Comparison of ENCODE assay signal across 8 mouse cellular contexts in the genomic region with DNA sequence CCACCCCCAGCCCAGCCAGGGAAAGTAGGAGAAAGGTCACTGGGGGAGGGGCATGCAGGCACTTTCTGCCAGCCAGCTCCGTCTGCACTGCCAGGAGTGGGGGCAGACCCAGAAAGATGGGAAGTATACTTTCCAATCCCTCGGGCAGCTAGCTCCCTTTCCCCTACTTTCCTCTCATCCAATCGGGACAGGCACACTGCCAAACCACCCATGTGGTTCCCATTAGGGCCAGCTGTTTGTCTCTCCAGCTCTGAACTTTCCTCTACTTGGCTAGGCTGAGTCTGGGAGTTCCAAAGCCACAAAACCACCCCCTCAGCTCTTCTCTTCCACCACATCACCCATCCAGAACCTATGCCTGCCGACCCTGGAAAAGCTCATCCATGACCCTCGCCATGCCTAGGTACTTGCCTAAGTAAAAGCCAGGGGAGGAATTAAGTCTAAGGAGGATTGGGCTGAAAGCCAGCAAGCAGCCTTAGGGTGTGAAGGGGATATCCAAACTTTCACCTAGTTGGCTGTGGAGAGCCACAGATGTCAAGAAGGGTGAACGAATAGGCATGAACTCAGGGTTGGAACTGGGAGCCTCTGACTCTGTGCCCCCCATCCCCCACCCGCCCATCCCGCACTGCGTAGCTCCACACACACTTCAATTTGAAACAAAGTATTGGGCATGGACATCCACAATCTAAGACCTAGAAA. TPM values are rescaled to one million over a fixed set of nuclear protein-coding genes. Genes with fewer than 3 reads are reported as not detected.
A peak's percentile ranks its signal among the peaks of the same experiment; 100 is the strongest.
DNase-seq lines count a peak whose midpoint lies in the region; ATAC-seq and TF ChIP-seq lines count a peak whose summit lies in the region.

No protein-coding gene starts in this region.

- no peak for TF ChIP-seq POLR2A in bone marrow macrophage, adult 2 months (IDR thresholded peaks at IDR 0.05; ENCODE audit: borderline replicate concordance, low read depth, low read length)

- peak; percentile 92 for ATAC-seq in embryonic facial prominence, embryonic 12.5 days (ENCODE audit: insufficient number of reproducible peaks, insufficient read depth, low FRiP score, low TSS enrichment)
- ATAC-seq in midbrain, embryonic 14.5 days (ENCODE audit: low FRiP score, low TSS enrichment): no peak
- ATAC-seq in stomach, embryonic 16.5 days (ENCODE audit: insufficient read depth, low FRiP score): peak; percentile 84
- ATAC-seq in megakaryocyte progenitor cell, adult 5-6 weeks (replicated peaks; ENCODE audit: poor library complexity): no peak

- DNase-seq in heart, adult 18-20 months: peak; percentile 99
- DNase-seq in kidney, adult 18-20 months: peak; percentile 98
- DNase-seq in left cerebral cortex, postnatal 25 days (ENCODE audit: low spot score in 2 of 2): peak; percentile 72 to 83
- DNase-seq in midbrain, embryonic 14.5 days: peak; percentile 64

- peaks cover 35% of the 10 kb centered on the region for H3K4me1 ChIP-seq in bone marrow macrophage, adult 2 months (ENCODE audit: control insufficient read depth, insufficient read depth, low read length)
- peaks cover 52% of the 10 kb centered on the region for H3K4me1 ChIP-seq in embryonic facial prominence, embryonic 12.5 days
- peaks cover 4% of the 10 kb centered on the region; the same call in 1 of the 2 replicates for H3K4me1 ChIP-seq in midbrain, embryonic 14.5 days (ENCODE audit: control insufficient read depth, insufficient read depth, low read length)
- H3K4me1 ChIP-seq in stomach, embryonic 16.5 days (ENCODE audit: control insufficient read depth, insufficient read depth, low read length): peaks cover 49% of the 10 kb centered on the region

- H3K4me2 ChIP-seq in embryonic facial prominence, embryonic 12.5 days (replicated peaks): peak overlapping the region; percentile 77
- peak overlapping the region; percentile 15; the same call in 1 of the 2 replicates for H3K4me2 ChIP-seq in midbrain, embryonic 14.5 days (ENCODE audit: low read length)
- H3K4me2 ChIP-seq in stomach, embryonic 16.5 days (ENCODE audit: low read depth, low read length): peak overlapping the region; percentile 92

- H3K27me3 ChIP-seq in embryonic facial prominence, embryonic 12.5 days: no peaks in the 10 kb centered on the region
- no peaks in the 10 kb centered on the region for H3K27me3 ChIP-seq in midbrain, embryonic 14.5 days (ENCODE audit: control insufficient read depth, insufficient read depth, low read length)
- H3K27me3 ChIP-seq in stomach, embryonic 16.5 days (ENCODE audit: control insufficient read depth, insufficient read depth, low read length): no peaks in the 10 kb centered on the region

- H3K9ac ChIP-seq in embryonic facial prominence, embryonic 12.5 days: no peak overlapping the region
- H3K9ac ChIP-seq in midbrain, embryonic 14.5 days (replicated peaks; ENCODE audit: low read length): no peak overlapping the region
- H3K9ac ChIP-seq in stomach, embryonic 16.5 days (ENCODE audit: low read length): peak overlapping the region; percentile 4; the same call in 1 of the 2 replicates

- no peak; the same call in 1 of the 2 replicates for TF ChIP-seq CTCF in bone marrow macrophage, adult 2 months (IDR thresholded peaks at IDR 0.05; ENCODE audit: low read depth, low read length)

- peak overlapping the region; percentile 24 for H3K4me3 ChIP-seq in bone marrow macrophage, adult 2 months (ENCODE audit: insufficient read depth, low read length)
- peak overlapping the region; percentile 51 for H3K4me3 ChIP-seq in embryonic facial prominence, embryonic 12.5 days
- H3K4me3 ChIP-seq in midbrain, embryonic 14.5 days (replicated peaks; ENCODE audit: low read depth, low read length): no peak overlapping the region
- H3K4me3 ChIP-seq in stomach, embryonic 16.5 days (replicated peaks; ENCODE audit: low read length): peak overlapping the region; percentile 57

- intact Hi-C loops in left cerebral cortex, postnatal 25 days (cut with DNase I): loop anchor here (2.0 kb wide), 1 partner anchor 19 kb away; the partner anchor contains the start of gene Rab11b

- peak overlapping the region; percentile 29 for H3K27ac ChIP-seq in bone marrow macrophage, adult 2 months (ENCODE audit: insufficient read depth, low read depth, low read length)
- H3K27ac ChIP-seq in embryonic facial prominence, embryonic 12.5 days: peak overlapping the region; percentile 94
- H3K27ac ChIP-seq in midbrain, embryonic 14.5 days (replicated peaks; ENCODE audit: low read depth, low read length): no peak overlapping the region; the same call in 1 of the 2 replicates
- peak overlapping the region; percentile 89 for H3K27ac ChIP-seq in stomach, embryonic 16.5 days (ENCODE audit: low read length)

- H3K36me3 ChIP-seq in embryonic facial prominence, embryonic 12.5 days: peaks cover 37% of the 10 kb centered on the region
- no peaks in the 10 kb centered on the region for H3K36me3 ChIP-seq in midbrain, embryonic 14.5 days (ENCODE audit: control insufficient read depth, insufficient read depth, low read length)
- H3K36me3 ChIP-seq in stomach, embryonic 16.5 days (ENCODE audit: control insufficient read depth, insufficient read depth, low read length): no peaks in the 10 kb centered on the region

- H3K9me3 ChIP-seq in embryonic facial prominence, embryonic 12.5 days: no peaks in the 10 kb centered on the region
- no peaks in the 10 kb centered on the region for H3K9me3 ChIP-seq in midbrain, embryonic 14.5 days (ENCODE audit: control insufficient read depth, low read length)
- no peaks in the 10 kb centered on the region for H3K9me3 ChIP-seq in stomach, embryonic 16.5 days (replicated peaks; ENCODE audit: control insufficient read depth, low read length)

- WGBS in embryonic facial prominence, embryonic 12.5 days: 29% methylated on average over 9 of the region's 9 CpGs
- 76% methylated on average over 9 of the region's 9 CpGs for WGBS in midbrain, embryonic 14.5 days
- WGBS in stomach, embryonic 16.5 days: 20% methylated on average over 9 of the region's 9 CpGs

RNA-seq across cellular contexts. Expression of gene Angptl4, which starts 2.2 kb away (rescaled TPM):
- polyA plus RNA-seq in bone marrow macrophage, adult 2 months (2012; ENCODE audit: insufficient read depth, insufficient read length, missing spikeins): 8.4 and 11.0 TPM in 2 replicates
- polyA plus RNA-seq in embryonic facial prominence, embryonic 12.5 days (2016; fragmentation: Nextera tagmentation; extraction: Ambion mirVana): 44.2 and 45.6 TPM in 2 replicates
- total RNA-seq in heart, adult 18-20 months (2021): 10 to 100 TPM in 1 of 2 experiments, 1 to 10 TPM in 1; 5.5 to 12.2 TPM
- 1 to 10 TPM; 3.9 to 4.1 TPM for total RNA-seq in left cerebral cortex, postnatal 25 days (2021)
- 8.0 and 18.4 TPM in 2 replicates for polyA plus RNA-seq in midbrain, embryonic 14.5 days (2014; fragmentation: Nextera tagmentation; extraction: Ambion mirVana)
- polyA plus RNA-seq in stomach, embryonic 16.5 days (2015; fragmentation: Nextera tagmentation; extraction: Ambion mirVana): 25.8 and 30.7 TPM in 2 replicates
- total RNA-seq in megakaryocyte progenitor cell, adult 5-6 weeks (2015): 7.3 and 9.2 TPM in 2 replicates
- total RNA-seq in megakaryocyte progenitor cell, adult 5-6 weeks (2017): 8.4 and 9.7 TPM in 2 replicates

RNA-seq across cellular contexts. Expression of gene Rab11b, which starts 19.1 kb away (rescaled TPM):
- 128 TPM in 2 replicates for polyA plus RNA-seq in bone marrow macrophage, adult 2 months (2012; ENCODE audit: insufficient read depth, insufficient read length, missing spikeins)
- 367 and 378 TPM in 2 replicates for polyA plus RNA-seq in embryonic facial prominence, embryonic 12.5 days (2016; fragmentation: Nextera tagmentation; extraction: Ambion mirVana)
- 100 to 1,000 TPM; 202 to 251 TPM for total RNA-seq in heart, adult 18-20 months (2021)
- total RNA-seq in left cerebral cortex, postnatal 25 days (2021): 100 to 1,000 TPM; 328 to 343 TPM
- 417 and 541 TPM in 2 replicates for polyA plus RNA-seq in midbrain, embryonic 14.5 days (2014; fragmentation: Nextera tagmentation; extraction: Ambion mirVana)
- polyA plus RNA-seq in stomach, embryonic 16.5 days (2015; fragmentation: Nextera tagmentation; extraction: Ambion mirVana): 212 and 237 TPM in 2 replicates
- 75.7 and 89.0 TPM in 2 replicates for total RNA-seq in megakaryocyte progenitor cell, adult 5-6 weeks (2015)
- 24.4 and 30.6 TPM in 2 replicates for total RNA-seq in megakaryocyte progenitor cell, adult 5-6 weeks (2017)

RNA-seq across cellular contexts. Expression of gene Kank3, which starts 30.9 kb away (rescaled TPM):
- polyA plus RNA-seq in bone marrow macrophage, adult 2 months (2012; ENCODE audit: insufficient read depth, insufficient read length, missing spikeins): 27.5 and 33.3 TPM in 2 replicates
- polyA plus RNA-seq in embryonic facial prominence, embryonic 12.5 days (2016; fragmentation: Nextera tagmentation; extraction: Ambion mirVana): 32.4 and 35.4 TPM in 2 replicates
- total RNA-seq in heart, adult 18-20 months (2021): 10 to 100 TPM; 49.0 to 64.9 TPM
- total RNA-seq in left cerebral cortex, postnatal 25 days (2021): 10 to 100 TPM; 37.0 to 39.7 TPM
- 39.5 and 45.8 TPM in 2 replicates for polyA plus RNA-seq in midbrain, embryonic 14.5 days (2014; fragmentation: Nextera tagmentation; extraction: Ambion mirVana)
- 24.8 and 29.0 TPM in 2 replicates for polyA plus RNA-seq in stomach, embryonic 16.5 days (2015; fragmentation: Nextera tagmentation; extraction: Ambion mirVana)
- 9.6 and 12.7 TPM in 2 replicates for total RNA-seq in megakaryocyte progenitor cell, adult 5-6 weeks (2015)
- total RNA-seq in megakaryocyte progenitor cell, adult 5-6 weeks (2017): 5.7 and 9.7 TPM in 2 replicates

RNA-seq across cellular contexts. Expression of gene Rps28, which starts 44.9 kb away (rescaled TPM):
- polyA plus RNA-seq in bone marrow macrophage, adult 2 months (2012; ENCODE audit: insufficient read depth, insufficient read length, missing spikeins): 1,369 and 1,530 TPM in 2 replicates
- polyA plus RNA-seq in embryonic facial prominence, embryonic 12.5 days (2016; fragmentation: Nextera tagmentation; extraction: Ambion mirVana): 875 and 894 TPM in 2 replicates
- total RNA-seq in heart, adult 18-20 months (2021): 100 to 1,000 TPM; 702 to 791 TPM
- total RNA-seq in left cerebral cortex, postnatal 25 days (2021): 100 to 1,000 TPM; 675 to 677 TPM
- polyA plus RNA-seq in midbrain, embryonic 14.5 days (2014; fragmentation: Nextera tagmentation; extraction: Ambion mirVana): 653 and 777 TPM in 2 replicates
- 740 and 935 TPM in 2 replicates for polyA plus RNA-seq in stomach, embryonic 16.5 days (2015; fragmentation: Nextera tagmentation; extraction: Ambion mirVana)
- total RNA-seq in megakaryocyte progenitor cell, adult 5-6 weeks (2015): 1,132 and 1,209 TPM in 2 replicates
- total RNA-seq in megakaryocyte progenitor cell, adult 5-6 weeks (2017): 2,303 and 3,173 TPM in 2 replicates

RNA-seq across cellular contexts. Expression of gene Ndufa7, which starts 45.0 kb away (rescaled TPM):
- 197 and 199 TPM in 2 replicates for polyA plus RNA-seq in bone marrow macrophage, adult 2 months (2012; ENCODE audit: insufficient read depth, insufficient read length, missing spikeins)
- polyA plus RNA-seq in embryonic facial prominence, embryonic 12.5 days (2016; fragmentation: Nextera tagmentation; extraction: Ambion mirVana): 421 and 479 TPM in 2 replicates
- 100 to 1,000 TPM; 645 to 655 TPM for total RNA-seq in heart, adult 18-20 months (2021)
- 100 to 1,000 TPM; 196 to 205 TPM for total RNA-seq in left cerebral cortex, postnatal 25 days (2021)
- 497 and 604 TPM in 2 replicates for polyA plus RNA-seq in midbrain, embryonic 14.5 days (2014; fragmentation: Nextera tagmentation; extraction: Ambion mirVana)
- polyA plus RNA-seq in stomach, embryonic 16.5 days (2015; fragmentation: Nextera tagmentation; extraction: Ambion mirVana): 442 and 446 TPM in 2 replicates
- 161 and 174 TPM in 2 replicates for total RNA-seq in megakaryocyte progenitor cell, adult 5-6 weeks (2015)
- total RNA-seq in megakaryocyte progenitor cell, adult 5-6 weeks (2017): 122 and 151 TPM in 2 replicates

Comparison
In these comparisons a context has a peak if more than half of its experiments do, and no peak if none do; other contexts are left out.
1. ATAC-seq: peak in embryonic facial prominence, embryonic 12.5 days (single experiment) and stomach, embryonic 16.5 days (single experiment); none in midbrain, embryonic 14.5 days (single experiment) and megakaryocyte progenitor cell, adult 5-6 weeks (single experiment).
2. H3K4me2 ChIP-seq: peak in every context shown above with its lines; median percentile 92 in stomach, embryonic 16.5 days; 77 in embryonic facial prominence, embryonic 12.5 days; 15 in midbrain, embryonic 14.5 days.
3. Peak in every context shown above with its lines, with median percentiles within 50 percentile points of each other: DNase-seq.